Mouse (Mus musculus): ENCODE data around the gene Tctex1d2. TPM values are rescaled to one million over a fixed set of nuclear protein-coding genes. Genes with fewer than 3 reads are reported as not detected.

Gene Tctex1d2
- total RNA-seq (2023), result not detected

GRCm38 (mm10) chr16:32419517-32420483 lies at the start of gene Tctex1d2:
Gene Tctex1d2, plus strand, starts transcription at chr16:32419702.

GRCm38 (mm10) chr16:32400267-32400666 lies 19.2 kb upstream of the Tctex1d2 start, which contains the start of gene Tm4sf19:
Gene Tm4sf19, plus strand, starts transcription at chr16:32400506.

GRCm38 (mm10) chr16:32430474-32431046 lies 11.1 kb downstream of the Tctex1d2 start, which contains the start of gene Pcyt1a:
Gene Pcyt1a, plus strand, starts transcription at chr16:32430921.

Other genes starting within 250 kb of the Tctex1d2 start
- not detected for gene Bex6, start 239.9 kb upstream of the Tctex1d2 start, total RNA-seq (2023)
- 7.8 TPM for gene Fbxo45, start 172.5 kb upstream of the Tctex1d2 start, total RNA-seq (2023)
- 11.4 TPM for gene Wdr53, start 172.5 kb upstream of the Tctex1d2 start, total RNA-seq (2023)
- 0.68 TPM for gene Smco1, start 148.2 kb upstream of the Tctex1d2 start, total RNA-seq (2023)
- gene Rnf168, start 142.2 kb upstream of the Tctex1d2 start, total RNA-seq (2023), result 19.6 TPM
- 75.1 TPM for gene Ubxn7, start 87.4 kb upstream of the Tctex1d2 start, total RNA-seq (2023)
- not detected for gene Tm4sf19, start 19.2 kb upstream of the Tctex1d2 start, total RNA-seq (2023)
- gene Pcyt1a, start 11.2 kb downstream of the Tctex1d2 start, total RNA-seq (2023), result 19.7 TPM
- not detected for gene Slc51a, start 68.2 kb downstream of the Tctex1d2 start, total RNA-seq (2023)
- not detected for gene Zdhhc19, start 76.6 kb downstream of the Tctex1d2 start, total RNA-seq (2023)
- 61.9 TPM for gene Tfrc, start 189.2 kb downstream of the Tctex1d2 start, total RNA-seq (2023)
- gene Tnk2, start 224.2 kb downstream of the Tctex1d2 start, total RNA-seq (2023), result 49.0 TPM